Mouse (Mus musculus) kidney, embryonic 14.5 days (tissue): ENCODE results near the gene Rundc3a. TPM values are rescaled to one million over a fixed set of nuclear protein-coding genes. Genes with fewer than 3 reads are reported as not detected.
"Not testable (repeated sequence)": the region's sequence is repeated elsewhere in the genome, so short reads cannot be mapped to it uniquely, and the experiment has no call there.

Experiments
- ATAC-seq: fragments of 200-750 bp; cut with Nextera tagmentation; 2 replicates; pipeline ENCODE4 v1.8.0; 2017; ENCODE audit warnings: moderate number of reproducible peaks, mild to moderate bottlenecking, moderate TSS enrichment, moderate library complexity; ENCODE audit not compliant: low FRiP score, low TSS enrichment
- H3K27ac ChIP-seq: fragments of 300-500 bp; sonication (generic); 2 replicates; pipeline ENCODE4 v1.5.1; 2014; ENCODE audit warnings: low read depth, mild to moderate bottlenecking, low read length, moderate library complexity, mixed read lengths
- H3K27me3 ChIP-seq: fragments of 300-500 bp; sonication (generic); 2 replicates; pipeline ENCODE4 v1.6.1; 2014; ENCODE audit warnings: mild to moderate bottlenecking, low read length; ENCODE audit not compliant: control insufficient read depth, insufficient read depth
- H3K36me3 ChIP-seq: fragments of 300-500 bp; sonication (generic); 2 replicates; pipeline ENCODE4 v1.6.1; 2014; ENCODE audit warnings: low read length, mixed read lengths; ENCODE audit not compliant: control insufficient read depth, insufficient read depth
- H3K4me1 ChIP-seq: fragments of 300-500 bp; sonication (generic); 2 replicates; pipeline ENCODE4 v1.6.1; 2014; ENCODE audit warnings: low read length, mixed read lengths; ENCODE audit not compliant: control insufficient read depth, insufficient read depth
- H3K4me2 ChIP-seq: fragments of 300-500 bp; sonication (generic); replicated peaks from 2 replicates; pipeline ENCODE4 v1.6.1; 2014; ENCODE audit warnings: low read depth, mild to moderate bottlenecking, low read length
- H3K4me3 ChIP-seq: fragments of 300-500 bp; sonication (generic); 2 replicates; pipeline ENCODE4 v1.5.1; 2014; ENCODE audit warnings: mild to moderate bottlenecking, low read length
- H3K9ac ChIP-seq: fragments of 300-500 bp; sonication (generic); 2 replicates; pipeline ENCODE4 v1.6.1; 2014; ENCODE audit warnings: low read depth, mild to moderate bottlenecking, low read length, moderate library complexity
- H3K9me3 ChIP-seq: fragments of 300-500 bp; sonication (generic); 2 replicates; pipeline ENCODE4 v1.6.1; 2016; ENCODE audit warnings: low read length; ENCODE audit not compliant: control insufficient read depth
- WGBS: fragments of 180-500 bp; shearing (Covaris S2); extraction: QIAGEN DNeasy Blood & Tissue Kit; methylation state at CpG from one replicate; pipeline ENCODE4 v1.1.7; 2014; 5-methylcytosine and 5-hydroxymethylcytosine counted together
- polyA plus RNA-seq: library from polyadenylated mRNA; unstranded; fragments of >200 nt; fragmentation: Nextera tagmentation; extraction: Ambion mirVana; gene quantifications from 2 replicates; pipeline ENCODE4 v1.2.1, GENCODE M21; 2014

Rundc3a gene
- polyA plus RNA-seq, 1 experiment from 2014 or later = 1.7 TPM

GRCm38 (mm10) chr11:102408888-102409794 is 15.9 kb downstream of the Rundc3a start:
- Histone ChIP-seq H3K9ac (no peak overlapping the region; the same call in 1 of the 2 replicates), H3K4me1 (peaks cover 18% of the 10 kb centered on the region), H3K4me2 (peak overlapping the region; percentile 76), H3K36me3 (peaks cover 8% of the 10 kb centered on the region), H3K4me3 (peak overlapping the region; percentile 78), H3K9me3 (no peaks in the 10 kb centered on the region), H3K27me3 (no peaks in the 10 kb centered on the region), H3K27ac (peak overlapping the region; percentile 53; the same call in 1 of the 2 replicates)
- WGBS = 30% methylated on average over 14 of the region's 15 CpGs
- no peak for ATAC-seq

GRCm38 (mm10) chr11:102409795-102410330 is 16.7 kb downstream of the Rundc3a start:
- no peak overlapping the region for H3K4me3 ChIP-seq
- H3K36me3 ChIP-seq = peaks cover 1% of the 10 kb centered on the region
- H3K9me3 ChIP-seq = no peaks in the 10 kb centered on the region
- H3K27ac ChIP-seq = no peak overlapping the region
- no peak for ATAC-seq
- no peak overlapping the region for H3K9ac ChIP-seq
- 73% methylated on average over 3 of the region's 3 CpGs for WGBS
- H3K27me3 ChIP-seq = no peaks in the 10 kb centered on the region
- H3K4me1 ChIP-seq = peaks cover 14% of the 10 kb centered on the region
- no peak overlapping the region for H3K4me2 ChIP-seq

GRCm38 (mm10) chr11:102410345-102410744 is 17.1 kb downstream of the Rundc3a start:
- not testable (repeated sequence) for H3K27me3 ChIP-seq, H3K4me3 ChIP-seq, ATAC-seq, H3K4me2 ChIP-seq, H3K9me3 ChIP-seq, H3K36me3 ChIP-seq, H3K9ac ChIP-seq, H3K27ac ChIP-seq
- H3K4me1 ChIP-seq = peaks cover 12% of the 10 kb centered on the region
- 99% methylated on average over 3 of the region's 3 CpGs for WGBS

GRCm38 (mm10) chr11:102411061-102411460 is 17.9 kb downstream of the Rundc3a start:
- H3K4me3 ChIP-seq = no peak overlapping the region
- no peak for ATAC-seq
- no peak overlapping the region for H3K9ac ChIP-seq
- no peak overlapping the region for H3K27ac ChIP-seq
- no peak overlapping the region for H3K4me2 ChIP-seq
- H3K27me3 ChIP-seq = no peaks in the 10 kb centered on the region
- H3K4me1 ChIP-seq = peaks cover 5% of the 10 kb centered on the region
- WGBS = 73% methylated on average over 3 of the region's 3 CpGs
- H3K9me3 ChIP-seq = no peaks in the 10 kb centered on the region
- H3K36me3 ChIP-seq = no peaks in the 10 kb centered on the region

- Histone ChIP-seq H3K27me3 (no peaks in the 10 kb centered on the region), H3K4me2 (no peak overlapping the region), H3K4me1 (no peaks in the 10 kb centered on the region), H3K9me3 (no peaks in the 10 kb centered on the region), H3K27ac (no peak overlapping the region), H3K36me3 (no peaks in the 10 kb centered on the region), H3K4me3 (no peak overlapping the region), H3K9ac (no peak overlapping the region)
- ATAC-seq = no peak
- 7% methylated on average over 11 of the region's 11 CpGs for WGBS
Measured at GRCm38 (mm10) chr11:102411704-102412103, 18.5 kb downstream of the Rundc3a start.

GRCm38 (mm10) chr11:102413059-102413458 is 19.9 kb downstream of the Rundc3a start:
- Histone ChIP-seq H3K36me3 (no peaks in the 10 kb centered on the region), H3K27me3 (no peaks in the 10 kb centered on the region), H3K4me1 (no peaks in the 10 kb centered on the region), H3K4me2 (no peak overlapping the region), H3K9ac (no peak overlapping the region), H3K4me3 (no peak overlapping the region), H3K27ac (no peak overlapping the region), H3K9me3 (no peaks in the 10 kb centered on the region)
- 79% methylated on average over 8 of the region's 8 CpGs for WGBS
- ATAC-seq = no peak

GRCm38 (mm10) chr11:102415034-102415802 is 22.0 kb downstream of the Rundc3a start:
- Histone ChIP-seq H3K36me3 (no peaks in the 10 kb centered on the region), H3K9ac (no peak overlapping the region), H3K9me3 (no peaks in the 10 kb centered on the region), H3K4me1 (no peaks in the 10 kb centered on the region), H3K4me3 (no peak overlapping the region), H3K4me2 (no peak overlapping the region), H3K27me3 (no peaks in the 10 kb centered on the region), H3K27ac (no peak overlapping the region)
- no peak for ATAC-seq
- 77% methylated on average over 10 of the region's 10 CpGs for WGBS

GRCm38 (mm10) chr11:102417160-102417559 is 24.0 kb downstream of the Rundc3a start:
- 92% methylated on average over 1 of the region's 1 CpGs for WGBS
- no peaks in the 10 kb centered on the region for H3K36me3 ChIP-seq
- no peak overlapping the region for H3K4me3 ChIP-seq
- no peaks in the 10 kb centered on the region for H3K4me1 ChIP-seq
- H3K27ac ChIP-seq = no peak overlapping the region
- no peak overlapping the region for H3K9ac ChIP-seq
- no peak overlapping the region for H3K4me2 ChIP-seq
- H3K9me3 ChIP-seq = no peaks in the 10 kb centered on the region
- ATAC-seq = no peak
- H3K27me3 ChIP-seq = no peaks in the 10 kb centered on the region

GRCm38 (mm10) chr11:102418887-102419286 is 25.7 kb downstream of the Rundc3a start:
- no peak overlapping the region for H3K27ac ChIP-seq
- no peaks in the 10 kb centered on the region for H3K4me1 ChIP-seq
- no peak overlapping the region for H3K9ac ChIP-seq
- no peak overlapping the region for H3K4me2 ChIP-seq
- H3K27me3 ChIP-seq = no peaks in the 10 kb centered on the region
- no peak overlapping the region for H3K4me3 ChIP-seq
- no peaks in the 10 kb centered on the region for H3K9me3 ChIP-seq
- H3K36me3 ChIP-seq = no peaks in the 10 kb centered on the region
- no peak for ATAC-seq
